Mouse (Mus musculus): Measurements from ENCODE around the gene Dgki. TPM values are rescaled to one million over a fixed set of nuclear protein-coding genes. Genes with fewer than 3 reads are reported as not detected.
A peak's percentile ranks its signal among the peaks of the same experiment; 100 is the strongest.

Dgki gene
- polyA plus RNA-seq, 1 experiment from 2014 or later, result 1.0 TPM

DNA sequence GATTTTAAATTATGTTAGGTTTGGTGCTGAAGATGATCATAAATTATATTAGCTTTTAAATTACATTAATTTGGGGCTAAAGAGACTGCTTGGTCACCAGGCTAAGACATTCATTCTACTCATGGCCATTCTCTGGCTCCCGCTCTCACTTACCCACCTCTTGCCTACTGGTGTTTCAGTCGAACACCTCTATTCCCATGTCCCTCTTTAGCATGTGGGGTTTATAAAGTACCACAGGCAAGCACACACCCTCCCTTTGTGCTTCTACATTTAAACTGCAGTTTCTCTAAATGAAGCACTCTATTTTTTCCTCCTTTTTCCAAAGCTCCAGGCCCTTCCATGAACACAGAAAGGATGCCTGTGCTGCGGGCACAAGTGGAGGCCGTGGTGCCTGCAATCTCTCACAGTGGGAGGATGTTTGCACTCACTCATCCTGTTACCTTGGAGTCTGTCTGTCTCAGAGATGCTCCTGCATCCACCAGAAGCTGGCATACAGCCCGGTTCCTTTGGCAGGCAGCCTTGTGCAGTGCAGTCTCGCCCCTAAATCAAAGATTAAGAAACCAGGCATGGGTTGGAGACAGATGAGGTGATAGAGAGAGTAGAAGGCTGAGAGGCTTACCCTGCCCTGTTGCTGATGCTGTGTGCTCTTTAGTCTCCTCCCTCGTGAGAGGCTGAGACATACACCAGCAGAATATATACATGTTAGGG lies 449.4 kb downstream of the Dgki start:
- no peaks in the 10 kb centered on the region for H3K27me3 ChIP-seq (replicated peaks; ENCODE audit: control insufficient read depth, insufficient read depth, low read length)
- no peak overlapping the region for H3K4me3 ChIP-seq (ENCODE audit: low read depth, low read length)
- no peak overlapping the region for H3K4me2 ChIP-seq (ENCODE audit: low read depth, low read length)
- peak; percentile 58 for DNase-seq (ENCODE audit: low spot score)
- no peak overlapping the region for H3K9ac ChIP-seq (ENCODE audit: low read depth, low read length)
- H3K36me3 ChIP-seq (ENCODE audit: control insufficient read depth, insufficient read depth, low read length), result no peaks in the 10 kb centered on the region
- H3K27ac ChIP-seq (replicated peaks; ENCODE audit: low read depth, low read length), result peak overlapping the region; percentile 13; the same call in 1 of the 2 replicates
- WGBS, result 56% methylated on average over 7 of the region's 7 CpGs
- peak; percentile 44; the same call in 1 of the 2 replicates for ATAC-seq (ENCODE audit: low read depth)
- H3K9me3 ChIP-seq (ENCODE audit: control insufficient read depth, low read length), result no peaks in the 10 kb centered on the region
- peaks cover 13% of the 10 kb centered on the region for H3K4me1 ChIP-seq (ENCODE audit: control insufficient read depth, insufficient read depth, low read length)

DNA sequence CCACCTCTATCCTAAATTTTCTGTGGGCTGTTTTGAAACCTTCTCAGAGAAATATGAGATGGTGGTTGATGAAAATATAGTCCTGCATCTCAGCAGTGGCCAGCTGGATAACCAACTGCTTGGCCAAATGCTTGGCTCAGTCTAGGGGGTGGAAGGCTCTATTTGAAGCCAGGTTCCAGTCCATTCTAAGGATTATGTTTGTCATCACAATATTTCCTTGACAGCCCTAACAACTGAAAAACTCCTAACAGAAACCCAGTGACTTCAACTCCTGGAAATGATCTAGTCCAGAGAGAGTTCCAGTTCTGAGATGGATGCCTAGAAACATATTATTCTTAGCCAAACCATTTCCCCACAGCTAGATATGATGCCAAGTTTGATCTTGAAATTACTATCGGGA lies 454.7 kb downstream of the Dgki start:
- no peaks in the 10 kb centered on the region for H3K27me3 ChIP-seq (replicated peaks; ENCODE audit: control insufficient read depth, insufficient read depth, low read length)
- H3K27ac ChIP-seq (replicated peaks; ENCODE audit: low read depth, low read length), result peak overlapping the region; percentile 33; the same call in 1 of the 2 replicates
- H3K9ac ChIP-seq (ENCODE audit: low read depth, low read length), result no peak overlapping the region
- DNase-seq (ENCODE audit: low spot score) (peak; percentile 67), ATAC-seq (ENCODE audit: low read depth) (peak; percentile 8; the same call in 1 of the 2 replicates)
- no peak overlapping the region for H3K4me2 ChIP-seq (ENCODE audit: low read depth, low read length)
- no peaks in the 10 kb centered on the region for H3K36me3 ChIP-seq (ENCODE audit: control insufficient read depth, insufficient read depth, low read length)
- H3K4me1 ChIP-seq (ENCODE audit: control insufficient read depth, insufficient read depth, low read length), result peaks cover 25% of the 10 kb centered on the region
- H3K4me3 ChIP-seq (ENCODE audit: low read depth, low read length), result no peak overlapping the region
- 42% methylated on average over 1 of the region's 1 CpGs for WGBS
- H3K9me3 ChIP-seq (ENCODE audit: control insufficient read depth, low read length), result no peaks in the 10 kb centered on the region

DNA sequence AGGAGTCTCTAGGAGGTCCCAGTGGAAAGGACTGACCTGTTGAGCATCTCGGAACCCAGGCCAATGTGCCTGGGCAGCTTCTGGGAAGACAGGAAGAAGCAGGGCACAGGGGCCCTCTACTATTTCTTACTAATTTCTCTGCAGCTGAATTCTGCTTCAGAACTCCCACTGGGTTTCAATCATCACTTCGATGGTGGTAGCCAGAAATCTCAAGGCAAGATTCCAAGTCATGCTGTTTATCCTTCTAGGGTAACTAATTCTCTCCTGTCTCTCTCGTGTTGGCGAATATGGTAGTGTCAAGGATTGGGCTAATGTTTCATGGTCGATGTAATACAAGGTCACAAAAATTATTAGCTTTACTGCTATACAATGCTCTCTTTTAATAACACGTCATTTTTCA lies 455.7 kb downstream of the Dgki start:
- 0 out of 2 replicates have a peak overlapping the region, but pooled peaks have one; percentile 54 for H3K27ac ChIP-seq (replicated peaks; ENCODE audit: low read depth, low read length)
- 42% methylated on average over 6 of the region's 6 CpGs for WGBS
- no peak overlapping the region for H3K4me3 ChIP-seq (ENCODE audit: low read depth, low read length)
- ATAC-seq (ENCODE audit: low read depth) (no peak), DNase-seq (ENCODE audit: low spot score) (peak; percentile 72)
- no peaks in the 10 kb centered on the region for H3K9me3 ChIP-seq (ENCODE audit: control insufficient read depth, low read length)
- H3K36me3 ChIP-seq (ENCODE audit: control insufficient read depth, insufficient read depth, low read length), result no peaks in the 10 kb centered on the region
- H3K4me2 ChIP-seq (ENCODE audit: low read depth, low read length), result no peak overlapping the region
- peaks cover 25% of the 10 kb centered on the region for H3K4me1 ChIP-seq (ENCODE audit: control insufficient read depth, insufficient read depth, low read length)
- no peaks in the 10 kb centered on the region for H3K27me3 ChIP-seq (replicated peaks; ENCODE audit: control insufficient read depth, insufficient read depth, low read length)
- H3K9ac ChIP-seq (ENCODE audit: low read depth, low read length), result no peak overlapping the region

DNA sequence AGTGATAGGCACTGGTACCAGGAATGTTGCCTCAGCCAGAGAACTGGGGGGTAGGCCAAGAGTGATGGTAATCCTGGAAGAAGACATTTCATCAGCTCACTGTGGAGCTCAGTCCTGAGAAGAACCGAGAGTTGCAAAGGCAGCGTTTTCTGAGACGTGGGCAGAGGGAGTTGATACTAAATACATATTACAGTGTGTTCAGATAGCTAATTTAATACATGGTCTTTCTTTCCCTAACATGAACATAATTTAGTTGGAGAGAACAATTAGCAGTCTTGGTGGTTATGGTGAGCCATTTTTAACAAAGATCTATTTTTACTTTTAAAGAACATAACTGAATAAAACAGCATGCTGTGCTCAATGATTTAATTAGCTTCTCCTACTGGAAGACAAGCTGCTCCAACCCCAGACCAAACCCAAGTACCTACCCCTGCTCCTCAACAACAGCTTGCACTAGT lies 456.9 kb downstream of the Dgki start:
- DNase-seq (ENCODE audit: low spot score), result no peak
- 39% methylated on average over 3 of the region's 3 CpGs for WGBS
- Histone ChIP-seq H3K9ac (ENCODE audit: low read depth, low read length) (no peak overlapping the region), H3K4me2 (ENCODE audit: low read depth, low read length) (no peak overlapping the region), H3K27me3 (replicated peaks; ENCODE audit: control insufficient read depth, insufficient read depth, low read length) (no peaks in the 10 kb centered on the region), H3K4me1 (ENCODE audit: control insufficient read depth, insufficient read depth, low read length) (peaks cover 25% of the 10 kb centered on the region), H3K36me3 (ENCODE audit: control insufficient read depth, insufficient read depth, low read length) (no peaks in the 10 kb centered on the region), H3K4me3 (ENCODE audit: low read depth, low read length) (no peak overlapping the region), H3K27ac (replicated peaks; ENCODE audit: low read depth, low read length) (peak overlapping the region; percentile 80), H3K9me3 (ENCODE audit: control insufficient read depth, low read length) (no peaks in the 10 kb centered on the region)
- ATAC-seq (ENCODE audit: low read depth), result no peak

DNA sequence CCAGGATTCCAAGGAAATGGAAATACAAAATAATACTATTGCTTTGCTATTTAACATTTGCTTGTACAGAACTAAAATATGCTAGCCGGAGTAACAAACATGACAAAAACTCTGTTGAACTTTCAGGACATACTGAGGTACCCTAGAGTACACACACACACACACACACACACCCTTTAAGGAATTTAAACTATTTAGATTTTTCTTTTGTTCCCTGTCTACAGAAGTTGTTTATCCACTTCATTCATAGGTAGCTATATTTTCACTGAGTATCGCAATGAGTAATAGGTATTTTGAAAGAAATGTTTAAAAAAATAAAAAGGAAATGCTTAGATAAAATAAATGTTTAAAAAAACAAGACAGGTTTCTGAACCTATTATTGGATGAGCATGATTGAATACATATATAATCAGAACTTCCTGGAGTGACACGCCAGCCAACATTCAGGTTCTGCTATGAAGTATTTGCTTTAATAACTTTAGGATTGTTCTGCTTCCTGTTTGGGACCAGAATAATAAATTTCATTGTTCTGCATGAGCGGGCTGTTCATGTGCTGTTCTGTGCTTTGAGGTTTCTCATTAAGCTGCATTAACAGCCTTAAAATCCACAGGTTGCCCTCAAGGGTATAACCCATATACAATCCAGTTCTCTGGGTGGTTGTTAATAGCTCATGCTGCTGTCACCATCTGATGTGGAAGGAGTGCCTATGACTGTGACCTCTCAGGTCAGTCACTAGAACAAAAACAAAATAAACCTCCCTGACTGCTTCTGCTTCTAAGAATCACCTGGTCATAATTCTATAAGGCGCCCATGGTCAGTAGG lies 457.7 kb downstream of the Dgki start:
- Histone ChIP-seq H3K36me3 (ENCODE audit: control insufficient read depth, insufficient read depth, low read length) (no peaks in the 10 kb centered on the region), H3K9ac (ENCODE audit: low read depth, low read length) (no peak overlapping the region), H3K4me1 (ENCODE audit: control insufficient read depth, insufficient read depth, low read length) (peaks cover 25% of the 10 kb centered on the region), H3K4me2 (ENCODE audit: low read depth, low read length) (no peak overlapping the region), H3K4me3 (ENCODE audit: low read depth, low read length) (no peak overlapping the region), H3K27ac (replicated peaks; ENCODE audit: low read depth, low read length) (peak overlapping the region; percentile 80), H3K9me3 (ENCODE audit: control insufficient read depth, low read length) (no peaks in the 10 kb centered on the region), H3K27me3 (replicated peaks; ENCODE audit: control insufficient read depth, insufficient read depth, low read length) (no peaks in the 10 kb centered on the region)
- 38% methylated on average over 5 of the region's 5 CpGs for WGBS
- DNase-seq (ENCODE audit: low spot score), result peak; percentile 29
- ATAC-seq (ENCODE audit: low read depth), result peak; percentile 41; the same call in 1 of the 2 replicates

DNA sequence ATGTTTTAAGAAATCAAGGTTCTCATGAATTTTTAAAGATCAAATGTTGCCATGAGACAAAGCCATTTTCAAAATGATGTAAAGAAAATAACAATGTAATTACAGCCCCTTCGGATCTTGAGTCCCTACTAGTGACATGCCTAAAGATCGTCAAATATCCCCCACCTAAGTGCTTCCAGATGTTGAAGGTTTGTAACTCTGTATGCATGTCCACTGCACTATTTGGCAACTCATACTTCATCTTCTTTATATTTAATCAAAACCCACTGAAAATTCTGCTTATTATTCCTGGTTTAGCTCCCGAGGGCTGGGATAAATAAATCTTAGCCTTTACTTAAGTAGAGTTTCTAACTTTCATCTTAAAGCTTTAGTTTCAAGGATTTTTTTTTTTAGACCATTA lies 458.3 kb downstream of the Dgki start:
- H3K4me3 ChIP-seq (ENCODE audit: low read depth, low read length), result no peak overlapping the region
- H3K4me1 ChIP-seq (ENCODE audit: control insufficient read depth, insufficient read depth, low read length), result peaks cover 28% of the 10 kb centered on the region
- DNase-seq (ENCODE audit: low spot score) (peak; percentile 93), ATAC-seq (ENCODE audit: low read depth) (peak; percentile 66; the same call in 1 of the 2 replicates)
- H3K9ac ChIP-seq (ENCODE audit: low read depth, low read length), result no peak overlapping the region
- peak overlapping the region; percentile 80 for H3K27ac ChIP-seq (replicated peaks; ENCODE audit: low read depth, low read length)
- H3K36me3 ChIP-seq (ENCODE audit: control insufficient read depth, insufficient read depth, low read length), result no peaks in the 10 kb centered on the region
- 14% methylated on average over 3 of the region's 3 CpGs for WGBS
- H3K4me2 ChIP-seq (ENCODE audit: low read depth, low read length), result no peak overlapping the region
- H3K9me3 ChIP-seq (ENCODE audit: control insufficient read depth, low read length), result no peaks in the 10 kb centered on the region
- H3K27me3 ChIP-seq (replicated peaks; ENCODE audit: control insufficient read depth, insufficient read depth, low read length), result no peaks in the 10 kb centered on the region

DNA sequence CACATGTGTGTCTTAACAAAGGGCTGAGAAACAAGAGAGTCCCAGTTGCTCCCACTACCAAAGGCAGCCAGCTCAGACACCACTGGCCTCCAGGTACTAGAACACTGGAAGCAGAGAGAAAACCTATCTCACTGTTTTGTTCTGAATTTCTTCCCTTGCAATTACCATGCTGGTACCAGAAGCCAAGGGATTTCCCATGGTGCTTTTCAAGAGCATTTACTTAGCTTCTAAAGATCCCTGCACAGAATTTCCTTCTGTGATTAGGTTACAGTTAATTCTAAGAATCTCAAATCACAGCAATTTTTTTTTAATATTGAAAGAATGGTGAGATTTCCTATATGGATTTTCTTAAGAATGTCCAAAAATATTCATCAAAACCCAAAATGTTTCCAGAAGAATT lies 458.8 kb downstream of the Dgki start:
- H3K27ac ChIP-seq (replicated peaks; ENCODE audit: low read depth, low read length), result peak overlapping the region; percentile 82
- H3K4me1 ChIP-seq (ENCODE audit: control insufficient read depth, insufficient read depth, low read length), result peaks cover 25% of the 10 kb centered on the region
- H3K4me3 ChIP-seq (ENCODE audit: low read depth, low read length), result no peak overlapping the region
- H3K27me3 ChIP-seq (replicated peaks; ENCODE audit: control insufficient read depth, insufficient read depth, low read length), result no peaks in the 10 kb centered on the region
- peak; percentile 64 for DNase-seq (ENCODE audit: low spot score)
- no peaks in the 10 kb centered on the region for H3K9me3 ChIP-seq (ENCODE audit: control insufficient read depth, low read length)
- no peaks in the 10 kb centered on the region for H3K36me3 ChIP-seq (ENCODE audit: control insufficient read depth, insufficient read depth, low read length)
- no peak overlapping the region for H3K9ac ChIP-seq (ENCODE audit: low read depth, low read length)
- H3K4me2 ChIP-seq (ENCODE audit: low read depth, low read length), result no peak overlapping the region
- no peak for ATAC-seq (ENCODE audit: low read depth)

DNA sequence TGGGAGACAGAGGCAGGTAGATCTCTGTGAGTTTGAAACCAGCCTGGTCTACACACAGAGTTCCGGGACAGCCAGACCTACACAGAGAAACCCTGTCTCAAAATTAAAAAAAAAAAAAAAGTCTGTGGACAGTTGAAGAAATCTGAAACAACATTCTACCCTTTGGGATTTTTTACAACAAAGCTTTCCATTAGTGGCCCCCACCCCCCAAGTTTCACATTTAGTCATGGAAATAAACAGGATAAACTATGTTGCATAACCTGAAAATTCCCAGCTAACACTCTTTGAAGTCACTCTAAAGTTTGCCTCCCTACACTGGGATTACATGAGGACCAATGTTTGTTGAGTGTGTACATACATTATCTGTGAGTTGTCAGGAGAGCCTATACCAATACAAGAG lies 461.2 kb downstream of the Dgki start:
- Histone ChIP-seq H3K27ac (replicated peaks; ENCODE audit: low read depth, low read length) (no peak overlapping the region), H3K27me3 (replicated peaks; ENCODE audit: control insufficient read depth, insufficient read depth, low read length) (no peaks in the 10 kb centered on the region), H3K4me1 (ENCODE audit: control insufficient read depth, insufficient read depth, low read length) (peaks cover 16% of the 10 kb centered on the region), H3K4me2 (ENCODE audit: low read depth, low read length) (no peak overlapping the region), H3K36me3 (ENCODE audit: control insufficient read depth, insufficient read depth, low read length) (no peaks in the 10 kb centered on the region), H3K9me3 (ENCODE audit: control insufficient read depth, low read length) (no peaks in the 10 kb centered on the region), H3K4me3 (ENCODE audit: low read depth, low read length) (no peak overlapping the region), H3K9ac (ENCODE audit: low read depth, low read length) (no peak overlapping the region)
- 93% methylated on average over 1 of the region's 1 CpGs for WGBS
- ATAC-seq (ENCODE audit: low read depth) (no peak), DNase-seq (ENCODE audit: low spot score) (no peak)
